Mouse (Mus musculus) heart, embryonic 16.5 days (tissue): Measurements from ENCODE around the gene Mmachc. TPM values are rescaled to one million over a fixed set of nuclear protein-coding genes. Genes with fewer than 3 reads are reported as not detected.

Experiments
- ATAC-seq: fragments of 200-750 bp; cut with Nextera tagmentation; replicated peaks from 2 replicates; pipeline ENCODE4 v1.8.0; 2017; ENCODE audit warnings: moderate number of reproducible peaks; ENCODE audit not compliant: insufficient read depth, low FRiP score; ENCODE audit errors: extremely low read depth
- H3K27ac ChIP-seq: fragments of 300-500 bp; sonication (generic); 2 replicates; pipeline ENCODE4 v1.5.1; 2014; ENCODE audit warnings: mild to moderate bottlenecking, low read length, control low read depth, moderate library complexity
- H3K27me3 ChIP-seq: fragments of 300-500 bp; sonication (generic); 2 replicates; pipeline ENCODE4 v1.6.1; 2014; ENCODE audit warnings: low read length, mixed read lengths; ENCODE audit not compliant: control insufficient read depth, insufficient read depth
- H3K36me3 ChIP-seq: fragments of 300-500 bp; sonication (generic); 2 replicates; pipeline ENCODE4 v1.6.1; 2014; ENCODE audit not compliant: control insufficient read depth, insufficient read depth
- H3K4me1 ChIP-seq: fragments of 300-500 bp; sonication (generic); 2 replicates; pipeline ENCODE4 v1.6.1; 2014; ENCODE audit warnings: low read length, mixed read lengths; ENCODE audit not compliant: control insufficient read depth, insufficient read depth
- H3K4me2 ChIP-seq: fragments of 300-500 bp; sonication (generic); 2 replicates; pipeline ENCODE4 v1.6.1; 2014; ENCODE audit warnings: low read depth, mild to moderate bottlenecking, control low read depth, low read length
- H3K4me3 ChIP-seq: fragments of 300-500 bp; sonication (generic); 2 replicates; pipeline ENCODE4 v1.5.1; 2014; ENCODE audit warnings: mild to moderate bottlenecking, control low read depth, low read length
- H3K9ac ChIP-seq: fragments of 300-500 bp; sonication (generic); 2 replicates; pipeline ENCODE4 v1.6.1; 2014; ENCODE audit warnings: low read length, control low read depth
- H3K9me3 ChIP-seq: fragments of 300-500 bp; sonication (generic); replicated peaks from 2 replicates; pipeline ENCODE4 v1.6.1; 2016; ENCODE audit warnings: low read length; ENCODE audit not compliant: control insufficient read depth
- WGBS: fragments of 180-500 bp; shearing (Covaris S2); extraction: QIAGEN DNeasy Blood & Tissue Kit; methylation state at CpG from one replicate; pipeline ENCODE4 v1.1.7; 2014; 5-methylcytosine and 5-hydroxymethylcytosine counted together
- polyA plus RNA-seq: library from polyadenylated mRNA; unstranded; fragments of >200 nt; fragmentation: Nextera tagmentation; extraction: Ambion mirVana; gene quantifications from 2 replicates; pipeline ENCODE4 v1.2.1, GENCODE M21; 2015

The Mmachc gene
- polyA plus RNA-seq, 1 experiment from 2014 or later: 45.0 TPM

DNA sequence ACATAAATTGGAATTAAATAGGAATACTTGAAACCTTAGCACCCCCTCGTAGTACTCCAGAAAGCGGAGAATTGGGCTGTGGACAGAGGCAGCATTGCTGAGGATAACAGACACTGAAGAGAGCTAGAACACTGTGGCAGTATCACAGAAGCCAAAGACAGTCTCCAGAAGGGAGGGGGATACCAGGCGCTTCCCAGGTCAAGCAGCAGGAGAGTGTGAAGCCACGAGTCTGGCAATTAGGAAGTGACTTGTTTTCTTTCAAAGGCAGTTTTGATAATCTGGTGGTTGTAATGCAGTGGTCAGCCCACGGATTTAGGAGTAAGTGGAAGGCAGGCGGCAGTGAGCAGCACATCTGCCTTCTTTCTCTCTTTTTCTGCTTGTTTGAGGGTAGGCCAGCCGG, 14.0 kb upstream of the Mmachc start:
- Histone ChIP-seq H3K4me1 (peaks cover 13% of the 10 kb centered on the region), H3K4me2 (peak overlapping the region; percentile 97), H3K36me3 (no peaks in the 10 kb centered on the region), H3K9me3 (no peaks in the 10 kb centered on the region), H3K9ac (no peak overlapping the region), H3K4me3 (no peak overlapping the region), H3K27me3 (no peaks in the 10 kb centered on the region), H3K27ac (no peak overlapping the region)
- WGBS: 39% methylated on average over 7 of the region's 7 CpGs
- ATAC-seq: no peak

DNA sequence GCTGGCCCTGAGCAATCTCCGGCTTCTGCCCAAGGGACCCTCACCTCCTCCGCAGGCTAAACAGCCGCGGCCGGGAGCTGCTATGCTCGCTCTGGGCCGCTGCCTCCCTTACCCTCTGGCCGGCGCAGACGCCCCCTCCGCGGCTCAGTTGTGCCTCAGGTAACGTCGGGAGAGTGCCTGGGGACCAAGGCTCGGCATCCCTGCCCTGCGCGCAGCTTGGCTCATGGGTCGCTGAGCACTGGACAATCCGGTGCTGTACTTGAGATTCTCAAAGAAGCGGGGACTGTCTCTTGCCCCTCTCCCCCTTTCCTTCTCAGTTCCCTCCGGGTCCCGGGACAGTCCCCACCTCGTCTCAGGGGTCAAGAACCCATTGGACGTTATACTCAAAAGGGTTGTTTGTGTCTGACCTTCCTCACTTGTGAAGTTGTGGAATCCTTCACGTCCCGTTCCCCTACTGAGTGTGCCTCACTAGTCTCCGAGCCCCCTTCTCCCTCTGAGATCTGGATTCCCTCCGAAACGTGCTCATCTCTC, 13.0 kb upstream of the Mmachc start:
- under 1% methylated on average over 29 of the region's 29 CpGs for WGBS
- peak overlapping the region; percentile 94 for H3K9ac ChIP-seq
- H3K4me2 ChIP-seq: peak overlapping the region; percentile 97
- ATAC-seq: no peak; the same call in 1 of the 2 replicates
- H3K4me3 ChIP-seq: peak overlapping the region; percentile 99
- peak overlapping the region; percentile 91 for H3K27ac ChIP-seq
- H3K27me3 ChIP-seq: no peaks in the 10 kb centered on the region
- no peaks in the 10 kb centered on the region for H3K9me3 ChIP-seq
- peaks cover 13% of the 10 kb centered on the region for H3K4me1 ChIP-seq
- no peaks in the 10 kb centered on the region for H3K36me3 ChIP-seq

DNA sequence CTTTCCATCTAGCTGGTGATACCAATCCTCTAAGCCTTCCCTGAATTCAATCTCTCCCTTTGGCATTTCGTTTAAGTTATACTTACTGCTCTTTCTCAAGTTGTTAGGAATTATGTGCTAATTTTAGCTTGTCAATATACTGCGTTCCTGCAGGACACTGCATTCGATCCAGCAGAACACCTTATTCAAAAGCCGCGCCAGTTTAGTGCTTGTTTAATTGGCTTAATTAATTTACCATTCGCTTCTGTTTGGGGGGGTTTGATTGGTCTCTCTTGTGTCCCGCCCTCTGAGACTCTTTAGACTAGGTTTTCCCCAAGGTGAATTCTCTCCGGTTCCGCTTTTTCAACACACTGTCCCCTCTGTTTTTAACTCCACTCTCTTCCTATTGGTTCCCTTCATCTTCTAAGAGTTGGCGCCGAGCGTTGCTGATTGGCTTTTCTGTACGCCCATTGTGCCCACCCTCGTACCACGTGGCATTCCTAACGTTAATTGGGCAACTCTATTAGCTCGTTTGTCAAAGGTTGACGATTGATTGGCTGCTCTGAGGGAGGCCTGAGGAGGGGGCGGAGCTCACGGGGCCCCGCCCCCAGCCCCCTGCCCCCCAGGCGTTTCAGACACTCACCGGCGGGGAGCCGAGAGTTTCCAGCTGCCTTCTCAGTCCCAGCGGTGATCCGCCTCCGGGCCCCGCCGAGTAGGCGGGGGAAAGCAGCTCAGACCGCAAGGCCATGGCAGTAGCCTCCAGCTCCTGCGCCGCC, 12.3 kb upstream of the Mmachc start, which contains the start of gene Tesk2:
TSS of gene Tesk2 (plus strand) at position 606 of the 755 bp plus-strand sequence.
- Histone ChIP-seq H3K27ac (peak within 1 kb of the TSS; percentile 91), H3K4me1 (peaks cover 13% of the 10 kb centered on the region), H3K4me2 (peak within 1 kb of the TSS; percentile 97), H3K9ac (peak within 1 kb of the TSS; percentile 94), H3K4me3 (peak within 1 kb of the TSS; percentile 99), H3K27me3 (no peaks in the 10 kb centered on the region), H3K36me3 (no peaks in the 10 kb centered on the region), H3K9me3 (no peaks in the 10 kb centered on the region)
- WGBS: under 1% methylated on average over 34 of the region's 34 CpGs
- ATAC-seq: peak; percentile 97

DNA sequence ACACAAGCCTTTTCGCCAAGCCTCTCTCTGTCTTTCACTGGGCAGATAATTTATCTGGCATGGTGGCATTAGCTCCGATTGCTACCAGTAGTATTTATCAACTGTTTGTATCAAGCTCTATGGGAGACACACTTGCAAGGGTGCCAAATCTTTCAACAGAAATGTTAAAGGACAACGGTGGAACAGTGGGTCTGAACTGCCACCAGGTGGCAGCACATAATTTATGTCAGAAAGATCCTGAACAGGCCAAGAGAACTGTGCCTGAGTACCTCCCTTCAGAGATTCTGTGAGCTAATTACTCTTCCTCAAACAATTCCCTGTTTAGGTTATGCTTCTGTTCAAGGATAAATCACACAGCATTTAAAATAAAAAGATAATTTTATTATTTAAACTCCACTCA, 11.2 kb upstream of the Mmachc start:
- Histone ChIP-seq H3K9ac (no peak overlapping the region), H3K27me3 (no peaks in the 10 kb centered on the region), H3K27ac (no peak overlapping the region), H3K4me2 (no peak overlapping the region), H3K4me3 (no peak overlapping the region), H3K4me1 (peaks cover 13% of the 10 kb centered on the region), H3K9me3 (no peaks in the 10 kb centered on the region), H3K36me3 (no peaks in the 10 kb centered on the region)
- ATAC-seq: no peak
- WGBS: 11% methylated on average over 3 of the region's 3 CpGs

DNA sequence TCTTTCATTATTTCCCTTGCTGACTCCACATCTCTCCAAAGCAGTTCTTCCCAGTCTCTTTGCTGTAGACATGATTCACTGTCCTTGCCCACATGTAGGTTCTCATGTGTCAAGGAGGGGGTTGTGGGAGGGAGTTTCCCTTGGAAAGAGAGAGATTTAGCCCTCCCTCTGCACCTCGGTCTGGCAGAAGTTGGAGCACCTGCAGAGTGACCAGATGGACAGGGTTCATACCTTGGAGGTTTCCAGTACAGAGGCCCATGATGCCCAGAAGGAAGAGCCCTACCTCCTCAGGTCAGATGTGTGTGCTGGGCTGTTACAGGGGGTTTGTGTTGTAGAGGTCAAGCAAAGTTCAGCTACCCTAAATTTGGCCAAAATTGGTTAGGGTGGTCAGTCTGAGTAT, 4.3 kb upstream of the Mmachc start:
- Histone ChIP-seq H3K36me3 (no peaks in the 10 kb centered on the region; the same call in 1 of the 2 replicates), H3K4me2 (no peak overlapping the region), H3K9me3 (no peaks in the 10 kb centered on the region), H3K27ac (no peak overlapping the region), H3K4me3 (no peak overlapping the region), H3K4me1 (peaks cover 8% of the 10 kb centered on the region), H3K9ac (no peak overlapping the region), H3K27me3 (no peaks in the 10 kb centered on the region)
- no peak for ATAC-seq
- 73% methylated on average over 1 of the region's 1 CpGs for WGBS

DNA sequence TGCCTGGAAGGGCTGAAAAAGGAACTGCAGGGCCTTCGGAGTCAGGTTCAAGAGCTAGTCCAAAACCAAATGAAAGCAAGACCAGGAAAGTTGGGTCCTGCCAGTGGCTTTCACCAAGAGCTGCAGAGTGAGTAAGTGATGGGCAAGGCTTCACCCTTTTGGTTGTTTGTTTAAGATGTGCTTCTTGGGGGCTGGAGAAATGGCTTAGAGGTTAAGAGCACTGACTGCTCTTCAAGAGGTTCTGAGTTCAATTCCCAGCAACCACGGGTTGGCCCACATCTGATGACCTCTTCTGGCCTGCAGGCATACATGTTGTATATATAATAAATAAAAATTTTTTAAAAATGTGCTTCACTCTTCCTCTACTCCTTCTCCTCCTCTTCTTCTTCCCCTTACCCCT, 1.9 kb upstream of the Mmachc start:
- no peak overlapping the region for H3K4me2 ChIP-seq
- no peak overlapping the region for H3K9ac ChIP-seq
- WGBS: 86% methylated on average over 2 of the region's 2 CpGs
- H3K27me3 ChIP-seq: no peaks in the 10 kb centered on the region
- H3K4me1 ChIP-seq: peaks cover 12% of the 10 kb centered on the region
- no peak overlapping the region for H3K4me3 ChIP-seq
- no peak for ATAC-seq
- no peaks in the 10 kb centered on the region for H3K9me3 ChIP-seq
- H3K27ac ChIP-seq: no peak overlapping the region
- no peaks in the 10 kb centered on the region; the same call in 1 of the 2 replicates for H3K36me3 ChIP-seq

DNA sequence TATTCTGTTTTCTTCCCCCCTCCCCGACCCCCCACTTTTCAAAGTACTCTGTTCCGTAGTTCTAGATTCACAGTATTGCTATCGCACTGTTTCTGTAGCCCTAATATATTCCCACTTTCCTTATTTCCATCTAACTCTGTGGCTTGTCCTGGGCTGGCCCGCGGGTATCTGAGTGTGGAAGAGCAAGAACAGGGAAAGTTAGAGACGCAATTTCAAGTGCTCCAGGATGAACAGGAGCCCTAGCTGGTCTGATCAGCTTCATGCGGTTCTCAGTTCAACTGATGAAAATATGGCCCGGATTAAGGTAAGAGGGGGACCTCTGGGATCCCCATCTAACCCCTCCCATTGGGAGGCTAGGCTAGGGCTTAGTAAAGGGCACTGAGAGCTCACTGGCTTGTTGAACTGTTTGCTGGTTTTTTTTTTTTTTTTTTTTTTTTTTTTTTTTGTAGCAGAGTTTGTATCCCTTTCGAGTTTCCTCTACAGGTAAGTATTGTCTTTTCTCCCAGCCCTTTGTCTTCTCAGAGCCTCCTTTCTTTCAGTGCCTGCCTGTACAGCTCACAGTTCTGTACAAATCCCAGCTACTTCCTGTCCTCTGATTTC, 685 bp upstream of the Mmachc start:
- Histone ChIP-seq H3K9me3 (no peaks in the 10 kb centered on the region), H3K4me2 (peak overlapping the region; percentile 98), H3K9ac (peak overlapping the region; percentile 80), H3K36me3 (no peaks in the 10 kb centered on the region; the same call in 1 of the 2 replicates), H3K27ac (peak overlapping the region; percentile 35; the same call in 1 of the 2 replicates), H3K4me3 (peak overlapping the region; percentile 78), H3K27me3 (no peaks in the 10 kb centered on the region), H3K4me1 (peaks cover 12% of the 10 kb centered on the region)
- peak; percentile 7 for ATAC-seq
- 4% methylated on average over 9 of the region's 9 CpGs for WGBS

DNA sequence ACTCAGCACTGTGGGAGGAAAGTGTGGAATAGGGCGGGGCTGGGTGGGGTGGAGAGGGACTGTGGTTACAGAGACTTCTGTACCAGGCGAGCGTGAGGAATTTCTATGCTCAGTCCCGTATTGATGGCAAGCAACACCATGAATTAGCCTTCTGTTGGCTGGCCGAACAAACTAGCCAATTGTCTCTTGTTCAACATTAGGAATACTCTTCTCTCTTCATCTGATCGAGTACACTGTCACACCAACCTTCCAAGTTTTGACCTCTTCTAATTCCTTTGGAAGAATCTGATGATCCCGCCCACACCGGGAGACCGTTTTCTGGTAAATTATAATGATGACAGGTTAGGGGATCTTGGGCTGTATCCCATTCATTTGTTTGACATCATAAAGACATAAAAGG, 540 bp downstream of the Mmachc start:
- peaks cover 12% of the 10 kb centered on the region for H3K4me1 ChIP-seq
- WGBS: 13% methylated on average over 9 of the region's 9 CpGs
- H3K27ac ChIP-seq: peak overlapping the region; percentile 68; the same call in 1 of the 2 replicates
- H3K9ac ChIP-seq: peak overlapping the region; percentile 79
- H3K4me3 ChIP-seq: peak overlapping the region; percentile 78
- peak overlapping the region; percentile 80 for H3K4me2 ChIP-seq
- H3K9me3 ChIP-seq: no peaks in the 10 kb centered on the region
- no peaks in the 10 kb centered on the region for H3K27me3 ChIP-seq
- ATAC-seq: no peak
- H3K36me3 ChIP-seq: peaks cover 5% of the 10 kb centered on the region

DNA sequence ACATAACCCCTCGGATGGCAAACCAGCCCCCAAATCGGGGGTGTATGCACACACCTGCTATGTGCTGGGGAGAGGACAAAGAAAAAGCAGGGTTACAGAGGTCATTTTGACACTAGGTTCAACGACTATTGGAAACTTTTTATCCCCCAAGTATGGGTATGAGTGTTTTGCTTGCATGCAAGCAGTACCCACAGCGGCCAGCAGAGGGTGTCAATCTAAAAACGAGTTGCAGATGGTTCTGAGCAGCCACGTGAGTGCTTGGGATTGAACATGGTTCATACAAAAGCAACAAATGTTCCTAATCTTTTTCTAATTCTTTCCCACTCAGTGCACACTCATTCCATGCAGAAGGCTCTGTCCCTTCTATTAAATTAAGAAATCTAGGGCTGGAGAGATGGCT, 4.4 kb downstream of the Mmachc start:
- Histone ChIP-seq H3K4me2 (no peak overlapping the region), H3K27me3 (no peaks in the 10 kb centered on the region), H3K9ac (no peak overlapping the region), H3K36me3 (peaks cover 18% of the 10 kb centered on the region), H3K27ac (no peak overlapping the region), H3K9me3 (no peaks in the 10 kb centered on the region), H3K4me1 (peaks cover 6% of the 10 kb centered on the region), H3K4me3 (no peak overlapping the region)
- no peak for ATAC-seq
- 37% methylated on average over 6 of the region's 6 CpGs for WGBS
